Mouse (Mus musculus) layer of hippocampus, adult 9-11 months (tissue): Measurements from ENCODE around the gene Tbcel.
A peak's percentile ranks its signal among the peaks of the same experiment; 100 is the strongest.

Experiments
- DNase-seq: peaks from one replicate; pipeline ENCODE4 v3.0.0; 2022

The Tbcel gene

DNA sequence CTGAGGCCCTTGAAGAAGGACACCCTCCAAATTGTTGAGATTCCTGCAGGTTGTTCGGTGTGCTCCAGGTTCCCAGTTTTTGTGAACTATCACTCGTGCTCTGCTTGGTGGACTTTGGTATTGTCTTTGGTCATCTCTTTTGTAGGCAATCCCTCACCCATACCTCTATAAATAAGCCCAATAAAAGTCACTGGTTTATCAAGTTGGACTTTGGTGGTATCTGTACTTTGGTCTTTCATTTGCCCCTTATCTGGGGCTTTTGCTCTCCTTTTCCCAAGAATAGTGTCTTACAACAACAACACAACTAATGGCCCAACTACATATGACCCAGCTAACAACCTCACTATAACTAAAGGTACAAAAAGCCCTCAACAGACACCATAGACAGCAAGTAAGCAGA is 66.4 kb downstream of the Tbcel start:
- no peak for DNase-seq

DNA sequence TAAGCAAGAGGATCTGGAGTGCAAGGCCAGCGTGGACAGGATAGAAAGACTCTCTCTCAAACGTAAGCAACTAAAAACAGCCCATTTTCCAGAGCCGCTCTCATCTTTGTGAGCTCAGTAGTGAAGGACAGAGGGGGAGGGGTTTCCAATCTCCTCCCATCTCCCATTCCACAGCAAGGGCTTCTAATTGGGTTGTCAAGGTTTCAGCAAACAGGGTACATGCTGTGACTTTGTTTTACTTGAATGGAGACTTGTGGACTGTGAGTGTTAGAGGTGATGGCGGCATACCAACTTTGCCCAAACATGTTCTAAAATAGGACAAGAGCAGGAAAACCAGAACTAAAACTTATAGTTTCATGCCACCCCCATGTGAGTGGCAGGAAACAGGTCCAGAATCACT is 68.2 kb downstream of the Tbcel start:
- no peak for DNase-seq

DNA sequence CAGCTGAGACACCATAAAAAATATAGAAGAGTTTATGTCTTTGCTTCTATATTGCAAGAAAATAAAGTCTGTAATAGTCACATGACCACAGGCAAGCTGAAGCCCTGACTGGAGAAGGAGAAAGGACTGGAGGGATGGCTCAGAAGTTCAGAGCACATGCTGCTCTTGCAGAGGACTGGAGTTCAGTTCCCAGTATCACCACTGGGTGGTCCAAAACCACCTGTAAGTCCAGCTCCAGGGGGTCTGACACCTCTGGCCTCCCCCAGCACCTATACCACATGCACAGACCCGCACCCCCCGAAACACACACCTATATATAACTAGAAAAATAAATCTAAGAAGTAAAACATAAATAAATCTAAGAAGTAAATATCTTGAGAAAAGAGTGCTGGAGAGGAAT is 75.5 kb downstream of the Tbcel start:
- DNase-seq: no peak

DNA sequence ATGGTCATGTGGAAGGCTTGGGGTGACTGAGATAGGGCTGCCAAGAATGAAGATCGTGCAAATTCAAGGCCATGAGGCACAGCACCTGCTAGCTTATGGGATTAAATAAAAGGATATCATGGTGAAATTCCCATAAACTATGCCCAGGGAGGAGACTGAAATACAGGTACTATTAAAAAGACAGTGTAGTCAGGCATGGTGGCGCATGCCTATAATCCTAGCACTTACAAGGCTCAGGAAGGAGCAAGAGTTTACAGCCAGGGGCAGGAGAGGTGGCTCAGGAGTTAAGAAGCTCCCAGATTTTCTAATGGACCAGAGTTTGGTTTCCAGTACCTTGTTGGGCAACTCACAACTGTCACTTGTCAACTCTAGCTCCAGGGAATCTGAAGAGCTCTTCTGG is 76.0 kb downstream of the Tbcel start:
- no peak for DNase-seq

DNA sequence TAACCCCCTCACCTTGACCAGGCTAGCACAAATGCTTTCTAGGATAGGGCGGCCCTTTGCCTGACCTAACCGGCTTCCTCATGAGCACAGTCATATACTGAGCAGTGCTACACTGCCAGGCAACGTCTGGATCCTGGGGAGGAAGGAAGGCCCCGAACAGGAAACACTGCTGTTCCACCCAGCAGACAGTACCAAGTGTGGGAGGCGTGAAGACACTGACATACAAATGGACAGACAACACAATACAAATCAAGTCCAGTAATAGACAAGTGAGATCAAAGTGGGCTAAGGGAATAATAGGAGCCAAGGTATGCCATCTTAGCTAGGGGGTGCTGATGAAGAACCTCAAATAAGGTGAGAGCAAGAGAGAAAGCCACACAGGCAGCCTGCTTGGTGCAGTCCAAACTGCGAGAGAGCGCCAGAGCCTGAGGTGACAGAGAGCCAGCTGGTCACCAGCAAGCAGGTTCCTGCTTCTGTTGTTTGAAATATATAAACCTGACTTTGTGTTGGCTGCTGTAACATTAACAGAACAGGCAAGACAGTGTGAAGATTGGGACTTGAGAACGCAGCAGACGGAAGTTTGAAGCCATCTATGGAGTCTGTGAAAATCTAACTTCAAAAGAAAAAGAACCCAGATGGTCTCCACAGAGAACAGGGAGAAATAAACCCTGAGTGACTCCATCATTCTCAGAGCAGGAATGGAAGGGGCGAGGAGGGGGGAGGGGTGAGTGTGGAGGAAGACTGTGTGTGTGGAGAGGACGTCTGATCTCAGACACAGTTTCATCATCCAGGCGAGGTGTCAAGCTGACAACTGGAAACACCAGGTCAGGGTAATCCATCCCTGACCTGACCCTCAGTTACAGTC is 79.3 kb downstream of the Tbcel start:
- DNase-seq: no peak

DNA sequence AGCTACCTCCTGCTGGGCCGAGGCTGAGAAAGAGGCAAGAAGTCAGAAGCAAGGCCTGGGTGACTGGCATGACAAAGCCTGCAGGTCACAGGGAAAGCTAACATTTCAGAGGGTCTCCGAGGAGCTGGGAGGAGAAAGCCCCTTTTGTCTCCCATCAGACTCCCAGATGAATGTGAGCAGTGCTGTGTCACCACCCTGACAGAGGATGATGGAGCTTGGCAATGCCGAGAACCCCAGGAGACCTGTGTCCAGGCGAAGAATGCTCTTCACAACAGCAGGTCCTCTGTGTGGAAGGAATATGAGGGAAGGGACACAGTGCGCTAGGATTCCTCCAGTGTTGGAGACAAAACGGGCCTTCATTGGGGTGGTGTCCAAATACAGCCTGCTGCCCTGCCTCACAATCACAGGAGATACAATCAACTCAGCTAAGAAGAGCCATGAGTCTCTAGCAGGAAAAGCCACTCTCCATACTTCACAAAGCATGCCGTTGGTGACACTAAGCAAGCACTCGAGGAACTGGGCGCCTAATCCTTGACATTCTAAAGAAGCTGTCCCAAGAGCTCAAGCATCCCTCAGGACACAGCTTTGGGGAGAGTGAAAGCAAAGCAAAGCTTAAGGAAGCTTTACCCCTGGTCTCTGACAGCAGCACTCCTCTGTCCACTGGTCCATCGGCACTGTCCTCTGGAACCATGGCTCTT is 80.8 kb downstream of the Tbcel start:
- DNase-seq: no peak

DNA sequence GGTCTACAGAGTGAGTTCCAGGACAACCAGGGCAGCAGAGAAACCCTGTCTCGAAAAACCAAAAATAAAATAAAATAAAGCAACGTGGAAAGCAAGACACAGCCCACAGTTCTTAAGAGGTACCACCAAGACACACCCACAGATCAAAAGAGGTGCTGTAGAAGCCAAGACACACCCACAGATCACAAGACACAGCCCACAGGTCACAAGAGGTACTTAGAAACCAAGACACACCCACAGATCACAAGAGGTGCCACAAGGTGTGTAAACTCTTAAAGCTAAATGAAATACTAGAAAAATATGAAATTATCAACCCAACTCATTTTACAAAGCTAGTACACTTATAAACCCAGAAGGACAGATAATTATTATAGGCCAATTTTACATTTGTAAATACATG is 84.0 kb downstream of the Tbcel start:
- DNase-seq: no peak

DNA sequence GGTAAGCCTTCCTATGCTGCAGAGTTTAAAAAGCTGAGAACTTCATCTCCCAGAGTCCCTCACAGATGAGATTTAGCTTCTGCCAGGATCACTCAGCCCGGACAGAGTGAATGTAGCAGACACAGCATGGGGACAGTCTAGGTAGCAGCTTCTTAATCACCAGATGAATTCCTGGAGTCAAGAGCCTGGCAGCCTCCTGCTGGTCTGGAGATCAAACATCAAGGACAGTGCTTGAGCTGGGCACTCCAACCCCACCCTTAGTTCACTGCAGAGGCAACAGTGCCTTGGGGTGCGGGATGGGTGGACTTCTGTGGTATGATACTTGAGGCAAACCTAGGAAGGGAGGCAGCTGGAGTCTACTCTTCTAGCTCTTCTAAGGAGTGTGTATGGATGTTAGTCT is 87.9 kb downstream of the Tbcel start:
- DNase-seq: no peak

DNA sequence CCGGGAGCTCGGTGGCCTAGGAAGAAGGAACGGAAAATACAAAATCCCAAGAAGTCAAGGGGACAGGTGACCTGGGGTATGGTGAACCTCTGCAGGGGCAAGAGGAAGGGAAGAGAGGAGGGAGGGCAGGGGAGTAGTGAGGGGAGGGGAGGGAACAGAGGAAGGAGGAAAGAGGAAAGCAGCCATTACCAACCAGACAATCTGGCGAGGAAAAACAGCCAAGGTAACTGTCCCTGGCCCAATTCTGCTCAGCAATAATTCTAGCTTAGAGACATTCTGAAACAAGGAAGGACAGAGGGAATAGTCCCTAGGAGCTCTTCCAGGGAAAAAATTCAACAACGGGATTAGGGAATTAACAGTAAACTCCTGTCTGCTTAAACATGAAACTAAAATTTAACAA is 88.8 kb downstream of the Tbcel start:
- no peak for DNase-seq

DNA sequence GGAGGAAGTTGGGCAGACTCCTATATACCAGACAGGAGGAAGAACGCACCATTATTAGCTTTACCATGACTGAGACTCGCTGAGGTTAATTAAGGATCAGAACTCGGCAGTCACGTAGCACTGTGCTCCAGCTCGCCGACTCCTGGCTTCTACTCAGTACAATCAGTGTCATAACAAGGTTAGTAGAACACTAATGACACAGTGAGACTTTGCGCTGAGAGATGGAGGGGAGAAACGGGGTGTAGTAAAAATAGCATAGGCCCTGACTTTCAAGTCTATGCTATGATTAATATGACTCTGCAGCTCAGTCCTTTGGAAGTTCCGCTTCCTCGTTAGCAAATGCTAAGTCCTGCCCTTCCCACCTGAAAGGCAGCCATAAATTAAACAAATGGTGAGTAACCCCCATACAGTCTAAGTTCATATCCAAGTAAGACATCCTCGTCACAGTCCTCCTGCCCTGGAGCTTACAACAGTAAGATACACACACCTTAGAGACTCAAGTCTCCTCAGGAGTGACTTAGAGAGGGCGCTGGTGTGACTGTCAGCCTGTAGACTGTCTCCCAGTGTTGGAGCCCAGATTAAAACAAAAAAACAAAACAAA is 90.2 kb downstream of the Tbcel start:
- no peak for DNase-seq

DNA sequence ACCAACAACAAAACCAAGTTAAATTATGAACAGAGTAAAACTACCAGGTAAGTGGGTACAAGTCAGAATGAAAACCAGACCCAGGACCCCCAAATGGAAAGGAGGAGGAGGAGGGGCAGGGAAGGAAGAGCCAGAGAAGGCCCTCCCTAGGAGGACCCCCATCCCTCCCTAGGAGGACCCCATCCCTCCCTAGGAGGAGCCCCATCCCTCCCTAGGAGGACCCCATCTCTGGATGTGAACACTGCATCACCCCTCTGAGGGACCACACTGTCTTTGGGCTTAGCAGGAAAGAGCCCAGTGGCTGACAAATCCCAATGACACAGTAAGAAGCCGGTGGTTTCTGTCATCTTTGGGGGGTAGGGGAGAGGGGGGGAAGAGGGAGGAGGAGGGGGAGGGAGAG is 92.4 kb downstream of the Tbcel start:
- no peak for DNase-seq

DNA sequence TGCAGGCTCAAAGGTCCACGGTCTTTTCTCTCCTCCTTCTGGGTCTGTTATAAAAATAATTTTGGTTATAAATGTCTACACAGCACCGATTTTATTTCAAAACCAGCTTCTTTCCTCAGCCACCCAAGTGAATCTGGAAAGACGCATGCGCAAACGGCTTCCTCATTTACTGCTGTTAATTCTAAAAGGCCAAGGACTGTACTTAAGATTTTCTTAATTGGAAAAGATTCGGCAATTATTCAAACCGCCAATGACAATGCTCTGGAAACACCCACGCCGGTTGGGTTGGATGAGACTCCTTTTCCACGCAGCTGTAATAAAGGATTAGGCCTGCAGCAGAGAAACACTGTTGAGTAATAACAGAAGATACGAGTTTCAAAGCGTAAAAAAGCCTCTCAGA is 94.3 kb downstream of the Tbcel start:
- no peak for DNase-seq

DNA sequence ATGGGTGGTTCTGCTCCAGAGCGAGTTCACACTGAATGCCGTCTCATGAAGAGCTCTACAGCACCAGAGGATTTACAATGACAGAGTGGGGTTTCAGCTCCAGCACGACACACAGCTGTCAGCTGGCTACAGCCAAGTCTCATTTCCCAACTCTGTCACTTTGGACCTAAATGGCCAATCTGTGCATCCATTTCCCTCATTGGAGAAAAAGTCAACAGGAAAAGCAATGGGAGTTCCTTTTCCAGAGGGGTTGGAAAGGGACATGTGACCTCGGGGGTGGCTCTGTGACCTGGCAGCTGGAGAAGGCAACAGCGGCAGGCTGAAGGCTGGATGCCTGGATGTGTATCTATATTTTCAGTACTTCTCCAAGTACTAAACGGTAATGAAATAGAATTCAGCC is 96.3 kb downstream of the Tbcel start:
- DNase-seq: no peak

DNA sequence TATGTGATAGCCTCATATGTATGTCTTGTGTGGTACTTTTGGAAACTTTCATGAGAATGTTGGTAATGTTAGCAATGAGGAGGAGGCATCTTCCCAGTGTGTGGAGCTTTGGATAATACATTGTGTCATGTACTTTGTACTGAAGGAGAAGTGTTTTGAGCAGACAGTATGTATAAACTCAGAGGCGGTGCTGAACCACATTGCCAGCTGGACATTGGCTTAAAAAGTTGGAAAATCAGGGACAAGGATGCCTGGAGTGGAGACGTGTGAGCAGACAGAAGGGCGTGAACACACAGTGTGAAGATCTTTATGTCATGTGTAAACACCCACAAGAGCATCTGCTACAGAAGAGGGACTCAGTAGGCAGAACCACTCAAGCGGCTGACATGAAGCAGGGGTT is 101.9 kb downstream of the Tbcel start:
- no peak for DNase-seq

DNA sequence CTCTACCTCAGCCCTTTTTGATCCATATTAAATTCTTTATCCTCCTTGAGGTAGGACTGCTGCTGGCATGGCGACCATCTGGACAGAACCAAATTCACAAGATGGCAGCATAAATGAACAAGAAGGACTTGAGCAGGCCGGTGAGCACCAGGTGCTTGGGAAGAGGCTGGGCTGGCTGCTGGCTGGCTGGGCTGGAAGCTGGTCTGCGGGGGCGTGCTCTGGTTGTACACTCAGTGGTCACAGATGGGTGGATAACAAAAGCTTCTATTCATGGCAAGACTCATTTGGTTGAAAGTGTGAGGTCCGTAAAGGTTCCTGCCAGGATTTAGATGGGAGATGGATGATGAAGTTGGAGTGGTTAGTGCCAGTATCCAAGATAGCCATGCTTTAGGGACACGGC is 106.1 kb downstream of the Tbcel start:
- peak; percentile 62 for DNase-seq

DNA sequence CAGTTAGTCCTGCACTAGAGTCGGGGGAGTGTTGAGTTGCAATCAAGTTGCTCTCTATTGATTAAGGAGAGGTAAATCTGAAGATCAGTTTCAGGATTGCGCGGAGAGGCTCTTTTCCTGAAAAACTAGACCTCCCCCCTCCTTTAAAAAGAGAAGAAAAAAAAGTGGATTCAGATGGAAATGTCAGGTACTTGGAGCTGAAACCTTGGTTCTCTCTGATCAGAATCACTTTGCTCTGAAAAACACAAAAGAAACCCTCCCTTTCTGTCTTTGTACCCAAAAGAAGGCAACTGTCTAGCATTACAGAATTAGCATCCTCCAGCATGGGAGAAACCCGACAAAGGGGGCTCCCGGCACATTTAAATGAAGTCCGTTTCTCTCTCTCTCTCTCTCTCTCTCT is 107.8 kb downstream of the Tbcel start, which contains the start of gene Tecta:
TSS of gene Tecta (minus strand) at position 101 of the 400 bp plus-strand sequence.
- no peak for DNase-seq

DNA sequence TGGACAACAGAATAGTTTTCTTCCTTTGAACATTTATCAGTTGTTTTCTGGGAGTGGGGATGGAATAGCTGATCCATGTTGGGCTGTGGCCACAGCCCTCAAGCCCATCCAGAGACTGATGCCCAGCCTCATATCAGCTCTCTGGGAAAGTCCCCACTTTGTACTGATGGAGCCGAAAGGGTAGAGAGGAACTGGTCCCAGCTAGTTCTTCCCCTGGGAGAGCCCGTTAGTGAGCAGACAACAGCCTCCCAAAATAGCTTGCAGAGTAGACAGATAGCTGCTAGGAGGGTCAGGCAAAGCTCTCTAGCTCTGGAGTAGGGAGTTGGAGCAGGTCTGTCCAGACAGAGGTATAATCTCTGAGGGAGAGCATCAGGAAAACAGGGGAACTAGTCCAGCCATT is 111.5 kb downstream of the Tbcel start:
- no peak for DNase-seq

DNA sequence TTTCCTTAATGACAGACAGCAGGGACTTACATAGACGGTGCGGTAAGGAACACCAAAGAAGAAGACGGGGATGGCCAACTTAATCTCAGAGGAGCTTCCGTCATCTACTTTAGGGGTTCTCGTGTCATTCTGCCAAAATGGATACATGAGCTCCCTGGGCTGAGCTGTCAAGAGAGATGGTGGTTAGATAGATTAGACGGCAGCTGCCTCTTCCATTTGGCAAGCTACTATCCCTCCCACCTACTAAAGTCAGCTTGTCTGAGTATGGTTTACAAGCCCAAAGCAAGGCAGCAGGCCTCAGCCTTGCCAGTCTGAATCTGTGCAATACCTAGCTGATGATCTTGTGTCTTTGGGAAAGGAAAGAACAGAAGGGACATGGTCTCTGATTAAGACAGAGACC is 112.7 kb downstream of the Tbcel start:
- peak; percentile 49 for DNase-seq

DNA sequence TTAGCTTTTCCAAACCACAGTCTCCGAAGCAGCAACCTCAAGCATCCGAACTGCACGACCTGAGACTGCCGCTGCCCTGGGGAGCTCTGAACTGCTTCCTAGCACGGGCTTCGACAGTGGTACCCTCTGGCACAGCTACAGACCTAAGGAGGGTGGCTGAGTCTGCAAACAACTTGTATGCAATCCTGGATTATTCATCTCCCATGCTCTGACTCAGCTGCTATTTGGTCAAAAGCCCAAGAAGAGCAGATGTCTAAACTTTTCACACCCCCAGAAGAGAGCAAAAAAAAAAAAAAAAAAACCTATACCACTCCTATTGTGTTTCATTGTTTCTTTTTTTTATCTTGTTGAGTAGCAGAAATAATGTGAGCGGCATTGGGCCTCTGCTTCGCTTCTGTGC is 113.3 kb downstream of the Tbcel start:
- DNase-seq: peak; percentile 52

DNA sequence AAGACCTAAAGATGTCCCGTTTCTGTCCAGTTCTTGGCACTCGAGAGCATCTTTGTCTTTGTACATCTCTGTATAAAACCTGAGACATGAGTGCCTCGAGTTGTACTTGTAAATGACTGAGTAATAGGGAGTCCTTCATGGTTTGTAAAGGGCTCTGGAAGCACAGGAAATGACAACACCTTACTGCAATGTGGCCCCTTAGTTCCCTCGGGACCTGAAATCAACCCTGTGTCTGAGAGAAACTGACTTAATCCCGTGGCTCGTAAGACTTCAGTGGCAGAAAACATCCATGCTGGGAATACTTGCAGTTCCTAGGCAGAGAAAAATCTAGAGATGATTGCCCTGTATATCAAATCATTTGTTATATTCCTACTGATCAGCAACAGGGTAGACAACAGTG is 114.7 kb downstream of the Tbcel start:
- DNase-seq: no peak

DNA sequence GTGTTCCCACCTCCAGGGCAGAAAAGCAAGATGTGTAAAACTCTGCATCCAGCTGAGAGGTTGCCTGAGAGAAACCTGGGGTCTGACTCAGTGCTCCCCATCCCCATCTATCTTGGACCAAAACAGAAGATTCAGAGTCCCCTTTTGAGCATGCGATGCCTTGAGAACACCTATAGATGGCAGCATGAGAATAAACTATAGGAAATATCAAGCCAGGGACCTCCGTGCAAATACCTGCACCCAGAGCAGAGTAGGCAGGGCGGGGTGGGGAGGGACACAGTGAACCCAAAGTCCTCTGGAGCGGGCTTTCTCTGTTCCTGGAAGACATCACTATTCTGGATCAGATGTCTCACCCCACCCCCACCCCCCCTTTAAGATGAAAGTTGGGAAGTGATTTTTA is 119.1 kb downstream of the Tbcel start:
- no peak for DNase-seq

DNA sequence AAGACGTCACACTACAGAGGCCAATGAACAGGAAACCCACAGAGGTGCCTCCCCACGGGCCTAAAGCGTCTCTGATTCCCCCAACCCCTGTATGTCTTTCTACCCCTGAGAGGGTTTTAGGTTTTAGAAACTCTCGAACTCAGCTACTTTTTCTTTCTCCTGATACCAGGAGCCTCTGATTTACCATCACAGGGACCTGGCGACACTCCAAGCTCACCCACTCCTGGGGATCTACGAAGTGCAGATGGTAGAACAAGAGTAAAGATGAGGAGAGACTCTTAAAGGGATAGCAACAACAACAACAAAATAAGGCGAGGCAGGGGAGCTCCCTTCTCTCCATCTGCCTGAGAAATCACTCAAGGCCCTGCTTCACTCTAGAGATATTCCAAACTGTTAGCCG is 120.6 kb downstream of the Tbcel start:
- DNase-seq: no peak

DNA sequence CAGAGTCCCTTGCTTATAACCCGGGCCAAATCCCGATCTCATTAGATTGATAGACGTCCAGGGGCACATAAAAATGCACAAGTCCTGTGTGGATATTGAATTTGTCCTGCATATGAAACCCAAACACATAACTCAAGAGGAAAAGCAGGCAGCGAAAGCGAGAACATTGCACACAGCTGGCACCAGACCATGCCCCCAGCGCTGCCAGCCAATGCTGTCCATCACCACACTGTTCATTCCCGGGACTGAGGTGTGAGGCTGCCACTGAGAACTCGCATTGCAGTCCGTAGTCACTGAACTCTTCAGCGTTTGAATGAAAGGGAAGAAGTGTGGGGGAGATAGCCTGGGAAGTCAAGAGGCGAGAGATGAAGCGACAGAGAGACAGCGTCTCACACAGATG is 122.0 kb downstream of the Tbcel start:
- no peak for DNase-seq
